28 mouse cellular contexts compared by ENCODE assay signal in genomic region chr7:63885025-63885424, GRCm38 (mm10). TPM values are rescaled to one million over a fixed set of nuclear protein-coding genes. Genes with fewer than 3 reads are reported as not detected.
A peak's percentile ranks its signal among the peaks of the same experiment; 100 is the strongest.
DNase-seq lines count a peak whose midpoint lies in the region; ATAC-seq and TF ChIP-seq lines count a peak whose summit lies in the region.
"Had no signal": no experiment of that assay in that cellular context is flagged by ENCODE, and none has a peak within 500 bp of the region (broad histone marks: within the 10 kb centered on the region; RNA-seq: fewer than 3 reads in every experiment).

No protein-coding gene starts in this region.

- no peak for TF ChIP-seq CTCF in lung, postnatal 0 days (IDR thresholded peaks at IDR 0.05)

- H3K4me2 ChIP-seq in heart, embryonic 12.5 days = no peak overlapping the region
- no peak overlapping the region for H3K4me2 ChIP-seq in heart, embryonic 16.5 days (ENCODE audit: low read depth, low read length)
- no peak overlapping the region for H3K4me2 ChIP-seq in heart, embryonic 11.5 days
- no peak overlapping the region for H3K4me2 ChIP-seq in lung, postnatal 0 days (replicated peaks; ENCODE audit: low read depth, low read length)
- H3K4me2 ChIP-seq: embryonic facial prominence, embryonic 12.5 days; embryonic facial prominence, embryonic 15.5 days; hindbrain, embryonic 12.5 days; hindbrain, embryonic 15.5 days had no signal

- no peak overlapping the region for H3K4me3 ChIP-seq in heart, embryonic 12.5 days
- no peak overlapping the region for H3K4me3 ChIP-seq in heart, embryonic 16.5 days (ENCODE audit: low read length)
- H3K4me3 ChIP-seq in heart, embryonic 11.5 days (ENCODE audit: low read depth, low read length) = no peak overlapping the region
- no peak overlapping the region for H3K4me3 ChIP-seq in lung, postnatal 0 days (ENCODE audit: low read depth, low read length)
- H3K4me3 ChIP-seq: embryonic facial prominence, embryonic 12.5 days; embryonic facial prominence, embryonic 15.5 days; heart, embryonic 10.5 days; hindbrain, embryonic 12.5 days; hindbrain, embryonic 15.5 days had no signal

- DNase-seq in heart, adult 11 months = peak; percentile 93
- peak; percentile 57 for DNase-seq in lung, postnatal 0 days (ENCODE audit: low spot score)
- no peak for DNase-seq in lung, postnatal 4 days
- no peak for DNase-seq in kidney, adult 9 months
- DNase-seq: adrenal gland, postnatal 10 days; adrenal gland, postnatal 36 days; B cell, adult 2 months; cerebellum, adult 11 months; cerebellum, adult 2 months; cerebellum, adult 9-11 months; forebrain, postnatal 0 days; gastrocnemius, postnatal 10 days; gastrocnemius, postnatal 36 days had no signal

- H3K9me3 ChIP-seq in heart, embryonic 12.5 days (replicated peaks) = no peaks in the 10 kb centered on the region
- no peaks in the 10 kb centered on the region for H3K9me3 ChIP-seq in heart, embryonic 16.5 days (replicated peaks; ENCODE audit: control insufficient read depth, low read length)
- H3K9me3 ChIP-seq in heart, embryonic 11.5 days (replicated peaks; ENCODE audit: control insufficient read depth, low read length) = no peaks in the 10 kb centered on the region
- no peaks in the 10 kb centered on the region for H3K9me3 ChIP-seq in lung, postnatal 0 days (ENCODE audit: low read length)
- H3K9me3 ChIP-seq: embryonic facial prominence, embryonic 12.5 days; embryonic facial prominence, embryonic 15.5 days; G1E; heart, embryonic 10.5 days; hindbrain, embryonic 12.5 days; hindbrain, embryonic 15.5 days had no signal

- peaks cover 27% of the 10 kb centered on the region for H3K4me1 ChIP-seq in heart, embryonic 12.5 days (replicated peaks)
- peaks cover 19% of the 10 kb centered on the region for H3K4me1 ChIP-seq in heart, embryonic 16.5 days (ENCODE audit: control insufficient read depth, insufficient read depth, low read length)
- H3K4me1 ChIP-seq in heart, embryonic 11.5 days (ENCODE audit: control insufficient read depth, insufficient read depth, low read length) = peaks cover 7% of the 10 kb centered on the region
- H3K4me1 ChIP-seq in lung, postnatal 0 days (ENCODE audit: insufficient read depth, low read depth, low read length) = peaks cover 9% of the 10 kb centered on the region
- H3K4me1 ChIP-seq: hindbrain, embryonic 15.5 days had no signal

- H3K27ac ChIP-seq in heart, embryonic 12.5 days (ENCODE audit: poor library complexity, severe bottlenecking) = no peak overlapping the region
- H3K27ac ChIP-seq in heart, embryonic 16.5 days (ENCODE audit: low read length) = peak overlapping the region; percentile 20; the same call in 1 of the 2 replicates
- no peak overlapping the region for H3K27ac ChIP-seq in heart, embryonic 11.5 days (ENCODE audit: low read depth, low read length)
- H3K27ac ChIP-seq in lung, postnatal 0 days (ENCODE audit: low read length) = peak overlapping the region; percentile 75
- H3K27ac ChIP-seq: embryonic facial prominence, embryonic 12.5 days; embryonic facial prominence, embryonic 15.5 days; heart, embryonic 10.5 days; hindbrain, embryonic 12.5 days; hindbrain, embryonic 15.5 days had no signal

- ATAC-seq in heart, embryonic 12.5 days (ENCODE audit: insufficient number of reproducible peaks, low FRiP score) = no peak
- no peak for ATAC-seq in heart, embryonic 16.5 days (replicated peaks; ENCODE audit: extremely low read depth, insufficient read depth, low FRiP score)
- ATAC-seq in heart, embryonic 11.5 days (replicated peaks; ENCODE audit: insufficient number of reproducible peaks, low FRiP score, low TSS enrichment) = no peak
- ATAC-seq in lung, postnatal 0 days = peak; percentile 70
- ATAC-seq: forebrain, embryonic 14.5 days; forebrain, postnatal 0 days; intestine, postnatal 0 days; Patski had no signal

- no peak overlapping the region for H3K9ac ChIP-seq in heart, embryonic 12.5 days
- H3K9ac ChIP-seq in heart, embryonic 16.5 days (ENCODE audit: low read length) = no peak overlapping the region
- no peak overlapping the region for H3K9ac ChIP-seq in heart, embryonic 11.5 days (ENCODE audit: low read depth, low read length)
- no peak overlapping the region for H3K9ac ChIP-seq in lung, postnatal 0 days (replicated peaks; ENCODE audit: low read depth)
- H3K9ac ChIP-seq: embryonic facial prominence, embryonic 12.5 days; embryonic facial prominence, embryonic 15.5 days; forebrain, postnatal 0 days; hindbrain, embryonic 12.5 days; hindbrain, embryonic 15.5 days had no signal

- H3K27me3 ChIP-seq in heart, embryonic 12.5 days (replicated peaks) = no peaks in the 10 kb centered on the region
- H3K27me3 ChIP-seq in heart, embryonic 16.5 days (ENCODE audit: control insufficient read depth, insufficient read depth, low read length) = no peaks in the 10 kb centered on the region
- H3K27me3 ChIP-seq in heart, embryonic 11.5 days (ENCODE audit: control insufficient read depth, insufficient read depth, low read length) = no peaks in the 10 kb centered on the region
- H3K27me3 ChIP-seq in lung, postnatal 0 days (replicated peaks; ENCODE audit: insufficient read depth, low read length) = no peaks in the 10 kb centered on the region
- H3K27me3 ChIP-seq: CH12.LX; embryonic facial prominence, embryonic 12.5 days; embryonic facial prominence, embryonic 15.5 days; hindbrain, embryonic 12.5 days; hindbrain, embryonic 15.5 days; Patski had no signal

- peak; percentile 20 for TF ChIP-seq EP300 in lung, postnatal 0 days (IDR thresholded peaks at IDR 0.05)

- WGBS in heart, embryonic 12.5 days = 83% methylated on average over 7 of the region's 7 CpGs
- 68% methylated on average over 7 of the region's 7 CpGs for WGBS in heart, embryonic 16.5 days
- 85% methylated on average over 7 of the region's 7 CpGs for WGBS in heart, embryonic 11.5 days (ENCODE audit: insufficient replicate concordance)
- 62% methylated on average over 7 of the region's 7 CpGs for WGBS in lung, postnatal 0 days

- H3K36me3 ChIP-seq in heart, embryonic 12.5 days = peaks cover 4% of the 10 kb centered on the region
- H3K36me3 ChIP-seq in heart, embryonic 16.5 days (ENCODE audit: control insufficient read depth, insufficient read depth) = peaks cover 6% of the 10 kb centered on the region
- no peaks in the 10 kb centered on the region for H3K36me3 ChIP-seq in heart, embryonic 11.5 days (ENCODE audit: control insufficient read depth, insufficient read depth, low read length)
- H3K36me3 ChIP-seq in lung, postnatal 0 days (ENCODE audit: insufficient read depth, low read length) = peaks cover 8% of the 10 kb centered on the region; the same call in 1 of the 2 replicates

RNA-seq across cellular contexts. Expression of gene E030018B13Rik, which starts 31.6 kb away (rescaled TPM):
- polyA plus RNA-seq in heart, embryonic 12.5 days (2016; fragmentation: Nextera tagmentation; extraction: Ambion mirVana) = not detected in 2 replicates
- 0.18 TPM in 1 of 2 replicates, not detected in the other for polyA plus RNA-seq in heart, embryonic 16.5 days (2015; fragmentation: Nextera tagmentation; extraction: Ambion mirVana)
- not detected in 2 replicates for polyA plus RNA-seq in heart, embryonic 11.5 days (2014; fragmentation: Nextera tagmentation; extraction: Ambion mirVana)
- polyA plus RNA-seq in lung, postnatal 0 days (2015; fragmentation: Nextera tagmentation; extraction: Ambion mirVana) = 0.18 and 0.27 TPM in 2 replicates
- polyA plus RNA-seq: cerebellum, adult 2 months; embryonic facial prominence, embryonic 12.5 days; forebrain, embryonic 11.5 days; forebrain, embryonic 14.5 days; forebrain, postnatal 0 days; frontal cortex, adult 2 months; G1E; hindbrain, embryonic 15.5 days; intestine, postnatal 0 days; Patski had no signal

RNA-seq across cellular contexts. Expression of gene Klf13, which starts 53.7 kb away (rescaled TPM):
- polyA plus RNA-seq in heart, embryonic 12.5 days (2016; fragmentation: Nextera tagmentation; extraction: Ambion mirVana) = 16.7 and 17.4 TPM in 2 replicates
- polyA plus RNA-seq in heart, embryonic 16.5 days (2015; fragmentation: Nextera tagmentation; extraction: Ambion mirVana) = 24.2 and 26.7 TPM in 2 replicates
- polyA plus RNA-seq in heart, embryonic 11.5 days (2014; fragmentation: Nextera tagmentation; extraction: Ambion mirVana) = 16.3 and 18.8 TPM in 2 replicates
- polyA plus RNA-seq in lung, postnatal 0 days (2015; fragmentation: Nextera tagmentation; extraction: Ambion mirVana) = 78.2 and 89.0 TPM in 2 replicates

Comparison
In these comparisons a context has a peak if more than half of its experiments do, and no peak if none do; other contexts are left out.
1. DNase-seq: peak in heart, adult 11 months (single experiment) and lung, postnatal 0 days (single experiment); none in lung, postnatal 4 days (0 of 2) and kidney, adult 9 months (single experiment).
2. H3K27ac ChIP-seq: peak in heart, embryonic 16.5 days (single experiment) and lung, postnatal 0 days (single experiment); none in heart, embryonic 12.5 days (single experiment) and heart, embryonic 11.5 days (single experiment).